Mouse (Mus musculus) gastrocnemius, adult 18-20 months (tissue): Measurements from ENCODE around the gene P3h2. TPM values are rescaled to one million over a fixed set of nuclear protein-coding genes. Genes with fewer than 3 reads are reported as not detected.

ENCODE experiments used
- DNase-seq: peaks from one replicate; pipeline ENCODE4 v3.0.0; 2021; ENCODE audit warnings: low spot score
- total RNA-seq, 2 experiments: library from RNA; stranded (reverse); gene quantifications; 2 replicates each; pipeline ENCODE4 v1.2.3; 2021

The P3h2 gene
- total RNA-seq, 2 experiments from 2014 or later = 2.6 to 7.1 TPM

DNA sequence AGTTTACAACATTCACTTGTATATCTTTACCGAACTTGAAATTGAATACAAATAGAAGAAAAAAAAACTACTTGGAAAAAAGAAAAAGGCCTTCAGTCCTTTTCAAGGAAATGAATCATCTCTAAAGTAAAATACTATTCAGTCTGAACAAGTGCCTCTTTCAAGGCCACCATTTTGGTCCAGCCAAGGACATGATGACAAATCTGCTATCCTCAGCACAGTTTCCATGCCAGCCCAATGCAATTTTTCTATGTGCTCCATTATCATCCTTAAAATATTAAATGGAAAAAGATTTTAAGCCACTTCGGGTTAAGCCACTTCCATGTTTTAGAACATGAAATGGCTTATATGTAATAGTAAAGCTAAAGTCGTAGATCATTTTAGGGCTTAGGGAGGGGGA lies 35.2 kb downstream of the P3h2 start:
- DNase-seq = no peak

- peak; percentile 34 for DNase-seq
Measured at GRCm38 (mm10) chr16:26065060-26065459, 40.5 kb downstream of the P3h2 start.

DNA sequence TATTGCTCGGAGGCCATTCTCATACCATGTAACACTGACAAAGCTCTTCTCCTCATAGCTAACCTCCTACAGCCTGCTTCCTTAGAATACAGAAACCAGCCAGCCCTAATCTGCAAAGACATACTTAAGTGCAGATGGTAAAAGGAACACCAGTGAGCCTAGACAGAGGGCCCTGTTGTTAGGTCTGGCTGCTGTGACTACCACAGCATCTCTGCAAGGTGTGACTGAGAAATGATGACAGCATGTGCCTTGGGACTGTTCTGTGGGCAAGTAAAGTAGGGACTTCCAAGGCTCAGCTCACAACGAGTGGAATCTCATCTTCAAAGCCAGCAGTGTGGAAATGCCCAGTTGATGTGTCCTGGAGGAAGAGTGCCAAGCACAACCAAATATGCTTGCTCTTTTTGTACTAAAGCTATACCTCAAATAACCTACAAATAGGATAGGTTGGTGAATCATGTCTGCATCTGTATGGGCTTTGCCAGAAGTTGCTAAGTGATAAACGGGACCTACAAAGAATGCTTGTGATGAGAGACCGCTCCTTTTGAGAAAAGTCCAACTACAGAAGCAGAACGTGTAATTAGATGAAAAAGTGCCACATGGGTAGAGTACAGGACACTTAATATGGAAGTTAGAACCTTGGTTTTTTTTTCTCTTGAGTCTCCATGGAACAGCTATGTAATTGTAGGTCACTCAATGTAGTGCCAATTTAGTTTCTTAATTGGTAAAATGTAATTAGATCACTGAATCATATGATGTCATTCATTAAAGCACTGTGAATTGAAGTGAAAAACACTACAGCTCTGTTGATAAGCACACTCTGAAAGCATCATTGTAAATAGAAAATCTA lies 45.1 kb downstream of the P3h2 start:
- no peak for DNase-seq

GRCm38 (mm10) chr16:26053631-26054030 lies 52.0 kb downstream of the P3h2 start:
- no peak for DNase-seq

- no peak for DNase-seq
Measured at GRCm38 (mm10) chr16:26049393-26050087, 56.0 kb downstream of the P3h2 start.

GRCm38 (mm10) chr16:26047870-26048269 lies 57.7 kb downstream of the P3h2 start:
- DNase-seq = no peak

- DNase-seq = no peak
Measured at GRCm38 (mm10) chr16:26047396-26047795, 58.2 kb downstream of the P3h2 start.

DNA sequence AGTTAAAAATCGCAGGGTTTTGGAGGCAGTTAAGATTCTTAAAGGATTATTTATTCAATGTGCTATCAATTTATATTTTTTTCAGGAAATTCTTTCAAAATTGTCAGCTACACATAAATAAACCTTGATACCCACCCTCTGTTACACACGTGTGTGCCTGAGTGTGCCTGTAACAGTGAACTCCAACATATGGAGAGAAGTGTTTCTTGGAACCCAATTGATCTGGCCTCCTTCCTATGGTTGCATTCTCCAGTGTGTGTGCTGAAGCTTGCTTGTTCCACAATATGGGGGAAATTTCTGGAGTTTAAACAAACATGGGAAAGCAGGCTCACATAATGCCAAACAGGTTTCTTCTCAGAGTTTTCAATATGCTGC lies 63.7 kb downstream of the P3h2 start:
- DNase-seq = no peak

- peak; percentile 21 for DNase-seq
Measured at GRCm38 (mm10) chr16:26041021-26041928, 64.3 kb downstream of the P3h2 start.

DNA sequence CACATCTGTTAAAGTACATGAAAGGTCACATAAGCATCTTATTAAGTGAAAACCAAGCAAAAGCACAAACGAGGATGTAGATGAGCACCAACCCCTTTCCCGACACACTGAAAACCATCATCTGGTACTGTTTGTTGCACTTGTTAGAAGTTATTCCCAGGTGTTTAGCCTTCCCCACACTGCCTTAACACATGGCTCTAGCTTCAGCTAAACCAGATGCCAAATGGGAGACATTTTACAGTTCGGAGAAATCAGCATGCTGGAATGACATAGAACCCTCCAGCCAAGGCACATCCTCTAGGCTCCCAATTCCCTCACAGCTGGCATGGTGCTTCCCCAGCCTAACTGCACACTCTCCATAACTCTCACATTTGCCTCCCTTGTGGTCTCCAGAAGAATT lies 66.3 kb downstream of the P3h2 start:
- no peak for DNase-seq

DNA sequence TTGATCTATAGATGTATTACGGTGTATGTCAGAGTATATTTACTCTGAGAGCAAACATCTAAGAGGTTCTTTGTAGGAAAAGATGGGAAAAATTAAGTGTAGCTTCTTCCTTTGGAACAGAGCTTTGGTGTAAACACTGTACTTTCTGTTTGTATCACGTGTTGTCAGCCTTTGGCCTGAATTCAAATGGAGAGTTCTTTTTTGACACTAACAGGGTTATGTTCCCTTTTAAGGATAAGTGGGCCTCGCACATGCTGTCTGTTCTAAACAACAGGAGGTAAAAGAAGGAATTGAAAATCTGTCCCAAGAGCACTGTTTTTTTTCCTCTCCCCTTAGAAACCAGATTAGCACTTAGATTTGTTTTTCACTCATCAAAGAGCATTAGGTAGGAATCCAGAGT lies 70.1 kb downstream of the P3h2 start:
- peak; percentile 42 for DNase-seq

DNA sequence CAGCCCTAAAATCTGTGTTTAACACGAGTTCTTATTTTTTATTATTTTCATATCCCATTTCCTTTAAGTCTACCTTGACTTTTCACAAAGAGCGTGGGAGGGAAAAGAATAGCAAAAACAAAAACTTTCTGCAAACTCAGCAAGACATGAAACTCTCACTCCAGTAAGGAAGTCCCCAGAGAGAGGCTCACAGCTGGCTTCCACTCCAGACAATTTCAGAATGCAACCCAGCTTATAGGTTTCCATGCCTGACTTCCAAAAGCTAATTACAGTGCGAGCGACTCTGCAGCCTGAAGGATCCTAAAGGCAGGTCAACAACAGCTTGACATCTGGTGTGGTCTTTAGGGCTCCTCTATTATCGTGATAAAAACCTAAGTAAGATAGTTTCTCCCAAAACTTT lies 70.5 kb downstream of the P3h2 start:
- no peak for DNase-seq

DNA sequence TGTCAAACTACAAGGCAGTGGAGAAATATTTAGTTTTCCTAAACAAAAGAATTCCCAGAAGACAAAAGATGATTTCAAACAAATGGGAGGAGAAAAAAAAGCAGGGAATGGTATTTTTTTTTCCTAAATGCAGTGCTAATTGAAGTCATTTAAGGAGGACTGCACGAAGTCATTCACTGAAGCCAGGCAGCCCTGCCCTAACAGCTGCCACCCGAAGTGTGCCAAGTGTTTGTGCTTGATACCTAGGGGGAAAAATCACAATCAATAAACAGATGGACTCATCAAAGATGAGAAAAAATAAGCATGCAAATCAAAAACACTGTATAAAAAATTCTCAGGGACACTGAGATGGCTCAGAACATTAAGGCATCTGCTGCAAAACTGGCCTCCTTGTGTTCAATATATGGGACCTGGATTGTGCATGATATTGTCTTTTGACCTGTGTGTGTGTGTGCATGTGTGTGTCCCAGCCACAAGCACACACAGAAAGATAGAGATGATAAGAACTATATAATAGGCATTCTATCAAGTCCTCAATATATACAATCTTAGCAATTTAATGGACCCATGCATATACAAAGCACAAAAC lies 76.1 kb downstream of the P3h2 start:
- no peak for DNase-seq

- DNase-seq = no peak
Measured at GRCm38 (mm10) chr16:26026416-26026815, 79.2 kb downstream of the P3h2 start.

GRCm38 (mm10) chr16:26024543-26024942 lies 81.0 kb downstream of the P3h2 start:
- no peak for DNase-seq

DNA sequence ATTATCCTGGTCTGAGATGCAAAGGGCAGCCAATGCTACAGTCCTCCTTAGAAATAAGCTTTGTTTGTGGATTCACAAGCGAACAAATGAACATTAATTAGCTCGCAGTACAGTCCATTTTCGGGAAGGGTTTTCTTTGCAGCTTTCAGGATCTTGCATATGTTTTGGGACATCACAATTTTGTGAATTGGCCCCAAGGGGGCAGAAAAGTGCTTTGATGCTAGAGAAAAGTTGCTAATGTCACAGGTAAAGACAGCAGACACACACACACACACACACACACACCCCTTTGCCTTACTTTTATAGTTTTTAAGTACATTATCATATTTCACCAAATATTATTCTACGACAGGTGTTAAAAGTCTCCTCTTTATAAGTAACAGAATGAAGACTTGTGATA lies 82.2 kb downstream of the P3h2 start:
- no peak for DNase-seq

GRCm38 (mm10) chr16:26021759-26022158 lies 83.8 kb downstream of the P3h2 start:
- DNase-seq = no peak

- DNase-seq = no peak
Measured at GRCm38 (mm10) chr16:26005811-26006210, 99.8 kb downstream of the P3h2 start.

- no peak for DNase-seq
Measured at GRCm38 (mm10) chr16:26003261-26003660, 102.3 kb downstream of the P3h2 start.

GRCm38 (mm10) chr16:26002848-26003247 lies 102.7 kb downstream of the P3h2 start:
- DNase-seq = no peak

DNA sequence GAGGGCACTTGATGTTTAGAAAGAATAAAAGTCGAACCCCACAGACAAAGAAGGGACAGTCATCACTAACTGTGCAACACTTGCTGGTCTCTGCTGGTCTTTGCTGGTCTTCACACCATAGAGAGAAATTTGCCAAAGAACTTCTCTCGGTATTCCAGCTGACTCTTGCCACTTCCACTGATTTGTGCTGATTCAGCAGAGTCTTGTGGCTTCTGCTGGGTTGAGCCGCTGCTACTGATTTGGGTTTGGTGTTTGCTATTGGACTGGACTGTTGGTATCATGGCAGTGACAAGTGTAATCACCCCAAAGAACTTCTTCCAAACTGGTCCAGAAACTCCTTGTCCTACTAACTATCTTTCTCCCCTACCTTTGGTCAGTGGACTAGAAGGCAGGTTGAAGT lies 111.0 kb downstream of the P3h2 start:
- DNase-seq = no peak

DNA sequence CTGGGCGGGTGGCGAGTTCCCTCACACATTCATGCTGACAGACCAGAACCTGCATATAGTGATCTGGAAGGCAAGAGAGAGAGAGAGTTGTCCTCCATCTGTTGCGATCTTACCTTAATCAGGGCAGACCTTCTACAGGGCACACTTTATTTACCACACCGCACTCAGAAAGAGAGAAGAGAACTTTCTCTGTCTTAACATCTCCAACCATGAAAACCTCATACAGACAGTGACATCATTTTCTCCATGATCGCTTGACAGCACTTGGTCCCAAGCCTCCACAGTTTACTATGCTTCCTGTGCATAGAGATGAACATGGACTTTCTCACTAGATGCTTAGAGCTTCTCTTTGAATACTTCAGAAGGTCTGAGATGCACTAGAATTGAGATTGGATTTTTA lies 118.4 kb downstream of the P3h2 start:
- DNase-seq = no peak
